Mouse (Mus musculus) left cerebral cortex, postnatal 14 days (tissue): Measurements from ENCODE around the gene Inafm2. TPM values are rescaled to one million over a fixed set of nuclear protein-coding genes. Genes with fewer than 3 reads are reported as not detected.

Source experiments
- DNase-seq, 2 experiments: peaks; one replicate each; pipeline ENCODE4 v3.0.0; 2021 to 2022; ENCODE audit warnings: low spot score in 2 of 2, mixed read lengths in 1 of 2
- intact Hi-C: fragments of 180-260 bp; cut with DNase I; formaldehyde crosslinking; loops from one replicate; pipeline ENCODE4 v1.15.1; 2025
- total RNA-seq, 2 experiments: library from RNA; stranded (reverse); gene quantifications; 2 replicates each; pipeline ENCODE4 v1.2.3; 2021

The Inafm2 gene
- total RNA-seq, 2 experiments from 2014 or later: 30.8 to 33.4 TPM

- intact Hi-C loops: loop anchor here (10.0 kb wide), 1 partner anchor 265 kb away; no protein-coding TSS in a partner anchor
- no peak for DNase-seq
These were observed 3.9 kb downstream of the Inafm2 start for GRCm38 (mm10) chr2:118749341-118749884.

- DNase-seq: no peak
- intact Hi-C loops: no loop called here
These were observed 4.9 kb downstream of the Inafm2 start for GRCm38 (mm10) chr2:118750476-118750875.

- intact Hi-C loops: no loop called here
- no peak for DNase-seq
These were observed 6.6 kb downstream of the Inafm2 start for GRCm38 (mm10) chr2:118751896-118752791.

DNA sequence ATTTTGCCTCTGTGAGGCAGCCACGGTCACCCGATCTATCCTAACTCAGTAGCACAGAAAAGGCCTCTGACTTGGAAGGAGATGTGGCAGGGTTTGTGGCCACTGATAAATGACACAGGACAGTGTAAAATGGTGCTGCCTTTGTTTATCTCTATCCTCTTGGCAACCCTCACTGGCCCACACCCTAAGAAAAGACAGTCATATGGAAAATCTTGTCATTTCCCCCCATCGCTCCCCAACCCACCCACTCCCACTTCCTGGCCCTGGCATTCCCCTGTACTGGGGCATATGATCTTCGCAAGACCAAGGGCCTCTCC is 7.2 kb downstream of the Inafm2 start:
- no peak for DNase-seq
- intact Hi-C loops: no loop called here

DNA sequence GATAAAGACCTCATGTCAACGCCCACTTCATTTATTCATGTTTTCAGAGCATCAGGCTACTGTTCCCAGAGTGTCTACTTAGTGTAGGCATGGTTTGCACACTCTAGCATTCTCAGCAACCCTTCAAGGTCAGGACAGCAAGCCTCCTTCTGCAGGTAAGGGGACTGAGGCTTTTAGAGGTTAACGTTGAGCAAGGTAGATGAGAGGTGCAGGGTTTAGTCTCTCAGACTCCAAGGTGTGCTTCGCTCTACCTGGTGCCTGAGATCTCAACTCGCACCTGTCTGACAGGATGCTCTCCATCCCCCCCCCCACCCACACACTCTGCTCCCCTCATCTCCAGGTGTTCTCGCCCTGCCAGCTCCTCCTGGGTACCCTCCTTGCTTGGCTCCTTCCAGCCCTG is 8.6 kb downstream of the Inafm2 start:
- intact Hi-C loops: no loop called here
- DNase-seq: no peak

DNA sequence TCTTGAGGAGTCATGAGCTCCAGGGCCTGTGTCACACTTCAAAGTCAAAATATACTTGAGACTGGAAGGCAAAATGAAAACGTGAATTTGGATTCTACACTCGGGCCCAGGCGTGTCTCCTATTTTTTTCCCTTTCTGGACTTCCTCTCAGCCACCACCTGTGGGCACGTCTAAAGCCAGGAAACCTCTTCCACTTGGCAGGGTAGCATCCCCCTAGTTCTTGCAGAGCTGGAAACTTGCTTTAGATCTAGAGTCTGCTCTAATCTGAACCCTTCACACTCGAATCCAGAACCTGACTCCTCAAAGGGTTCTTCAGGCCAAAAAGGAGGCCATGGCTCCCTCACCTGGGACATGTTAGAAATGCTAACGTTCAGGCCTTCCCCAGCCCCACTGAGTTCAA is 9.8 kb downstream of the Inafm2 start:
- DNase-seq: no peak
- intact Hi-C loops: no loop called here

DNA sequence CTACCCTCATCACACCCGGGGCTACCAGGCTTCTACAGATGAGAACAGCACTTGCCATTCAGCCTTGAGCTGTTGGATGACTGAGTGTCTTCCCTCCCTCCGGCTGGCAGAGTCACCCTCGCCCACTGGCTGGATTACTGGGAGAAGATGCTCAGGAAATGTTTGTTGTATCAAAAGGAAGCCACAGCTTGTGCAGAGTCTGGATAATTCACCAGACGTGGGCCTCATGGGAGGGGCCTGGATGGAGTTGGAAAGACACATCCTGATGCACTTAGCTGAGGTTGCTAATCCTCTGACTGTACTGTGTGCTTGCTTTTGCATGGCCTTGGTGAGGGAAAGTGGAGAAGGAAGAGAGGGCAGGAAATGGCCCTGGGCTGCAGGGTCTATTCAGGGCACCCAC is 10.5 kb downstream of the Inafm2 start:
- intact Hi-C loops: no loop called here

DNA sequence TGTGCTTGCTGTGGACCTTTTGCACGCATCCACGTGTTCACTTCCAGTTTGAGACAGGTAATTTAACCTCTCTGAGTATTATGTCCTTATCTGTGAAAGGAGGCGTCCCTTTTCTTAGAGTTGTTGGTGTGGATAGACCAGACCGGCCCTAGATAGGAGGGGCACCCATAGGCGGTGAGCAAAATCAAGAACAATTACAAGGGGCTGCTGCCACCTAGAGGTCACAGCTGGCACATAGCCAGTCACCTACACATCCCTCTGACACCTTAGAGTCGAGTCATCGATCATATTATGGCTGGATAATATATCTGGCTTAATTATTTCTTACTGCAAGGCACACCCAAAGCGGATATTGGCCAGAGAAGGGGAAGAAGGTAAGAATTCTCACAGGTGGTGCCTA is 14.3 kb downstream of the Inafm2 start:
- intact Hi-C loops: loop anchor here (5.0 kb wide), 1 partner anchor 122 kb away; no protein-coding TSS in a partner anchor
- DNase-seq: peak in 1 of 2 experiments; percentile 68

More for the DNA sequence above, 10.5 kb downstream of the Inafm2 start:
- no peak for DNase-seq

DNA sequence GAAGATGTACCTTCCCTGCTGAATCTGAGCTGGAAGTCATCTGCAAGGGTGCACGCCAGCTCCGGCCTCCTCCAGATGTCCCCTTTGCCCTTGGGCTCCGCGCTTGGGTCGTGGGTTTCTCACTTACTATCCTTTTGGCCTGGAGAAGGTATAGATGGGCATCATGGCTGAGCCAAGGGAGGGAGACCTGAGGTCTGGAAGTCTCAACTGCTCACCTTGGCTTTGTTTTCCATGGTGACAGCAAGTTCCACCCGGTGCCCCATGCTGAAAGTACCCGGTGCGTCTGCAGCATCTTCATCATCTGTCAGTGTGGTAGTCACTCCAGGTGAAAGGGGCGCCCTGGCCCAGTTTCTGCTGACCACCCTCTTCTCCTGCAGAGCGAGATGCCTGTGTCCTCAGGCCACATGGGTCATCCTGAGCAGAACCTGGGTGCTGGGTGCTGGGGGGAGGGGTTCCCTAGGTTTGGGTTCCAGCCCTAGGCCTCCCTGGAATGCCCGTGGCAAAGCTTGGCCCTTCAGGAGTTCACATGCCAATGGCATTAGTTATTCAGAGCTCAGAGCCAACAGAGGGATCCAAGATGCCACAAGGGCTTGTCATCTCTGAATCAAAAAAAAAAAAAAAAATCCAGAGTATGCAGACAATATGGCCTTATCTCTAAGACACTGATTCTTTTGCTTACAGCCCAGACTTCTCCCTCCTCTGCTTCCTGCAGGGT is 14.9 kb downstream of the Inafm2 start:
- no peak for DNase-seq
- intact Hi-C loops: loop anchor here (5.0 kb wide), 1 partner anchor 122 kb away; no protein-coding TSS in a partner anchor

DNA sequence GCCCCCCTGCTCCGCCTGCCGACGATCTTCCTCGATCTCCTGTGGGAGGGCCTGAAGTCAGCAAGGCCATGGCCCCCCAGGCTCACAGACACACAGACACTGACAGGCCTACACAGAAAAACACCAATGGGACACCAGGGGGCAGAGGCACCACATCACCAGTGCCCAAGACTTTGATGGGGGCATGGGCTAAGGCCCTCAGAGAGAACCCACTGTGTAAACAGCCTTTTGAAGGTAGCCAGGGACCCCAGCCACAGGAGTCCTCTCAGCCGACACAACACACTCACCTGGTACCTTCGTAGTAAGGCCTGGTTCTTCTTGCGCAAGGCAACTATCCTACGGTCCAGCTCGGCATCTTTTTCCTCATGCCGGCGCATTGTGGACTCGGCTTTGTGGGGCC is 15.8 kb downstream of the Inafm2 start:
- DNase-seq: no peak
- intact Hi-C loops: loop anchor here (5.0 kb wide), 1 partner anchor 121 kb away; no protein-coding TSS in a partner anchor

- intact Hi-C loops: loop anchor here (5.0 kb wide), 1 partner anchor 120 kb away; no protein-coding TSS in a partner anchor
These were observed 16.6 kb downstream of the Inafm2 start, which contains the start of gene Ccdc9b for GRCm38 (mm10) chr2:118761906-118762783. Ccdc9b (minus strand) TSS chr2:118762661.

DNA sequence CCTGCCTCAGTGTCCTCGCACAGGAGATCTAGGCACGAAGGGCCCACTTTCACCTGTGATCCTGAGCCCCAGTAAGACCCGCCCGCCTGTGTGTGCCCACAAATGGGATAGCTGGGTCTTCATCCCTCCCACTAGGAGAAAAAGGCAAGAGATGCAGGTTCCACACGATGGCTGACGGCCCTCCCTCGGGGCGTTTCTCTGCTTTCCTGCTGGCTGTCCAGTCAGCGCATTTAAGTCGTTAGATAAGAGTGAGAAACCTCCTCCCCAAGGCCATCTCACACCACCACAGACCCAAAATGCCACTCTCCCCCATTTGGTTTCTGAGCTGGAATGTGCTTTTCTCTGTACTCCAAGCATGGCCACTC is 17.2 kb downstream of the Inafm2 start:
- intact Hi-C loops: loop anchor here (5.0 kb wide), 1 partner anchor 120 kb away; no protein-coding TSS in a partner anchor

More at GRCm38 (mm10) chr2:118761906-118762783, 16.6 kb downstream of the Inafm2 start, which contains the start of gene Ccdc9b:
- peak; percentile 82 to 84 for DNase-seq

DNA sequence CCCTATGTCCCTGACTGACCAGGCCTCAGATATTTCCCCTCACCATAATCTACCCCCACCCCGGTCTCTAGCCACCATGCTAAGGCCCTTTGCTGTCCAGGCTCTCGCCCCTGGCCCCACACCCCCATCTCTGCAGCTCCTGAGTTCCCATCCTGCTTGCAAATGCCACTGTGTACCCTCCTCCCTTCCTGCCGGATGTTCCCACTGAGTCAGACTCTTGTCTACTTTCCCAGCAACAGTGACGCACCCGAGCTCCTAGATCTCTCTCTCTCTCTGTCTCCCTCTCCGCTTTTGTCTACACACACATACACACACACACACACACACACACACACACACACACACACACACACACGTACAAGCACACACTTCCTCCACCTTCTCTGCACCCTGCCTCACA is 17.9 kb downstream of the Inafm2 start:
- intact Hi-C loops: loop anchor here (5.0 kb wide), 1 partner anchor 119 kb away; no protein-coding TSS in a partner anchor
- peak; percentile 57 to 69 for DNase-seq

More for the DNA sequence above, 17.2 kb downstream of the Inafm2 start:
- no peak for DNase-seq

- intact Hi-C loops: loop anchor here (5.0 kb wide), 1 partner anchor 118 kb away; no protein-coding TSS in a partner anchor
- peak; percentile 65 to 69 for DNase-seq
These were observed 18.7 kb downstream of the Inafm2 start for GRCm38 (mm10) chr2:118764094-118764831.

DNA sequence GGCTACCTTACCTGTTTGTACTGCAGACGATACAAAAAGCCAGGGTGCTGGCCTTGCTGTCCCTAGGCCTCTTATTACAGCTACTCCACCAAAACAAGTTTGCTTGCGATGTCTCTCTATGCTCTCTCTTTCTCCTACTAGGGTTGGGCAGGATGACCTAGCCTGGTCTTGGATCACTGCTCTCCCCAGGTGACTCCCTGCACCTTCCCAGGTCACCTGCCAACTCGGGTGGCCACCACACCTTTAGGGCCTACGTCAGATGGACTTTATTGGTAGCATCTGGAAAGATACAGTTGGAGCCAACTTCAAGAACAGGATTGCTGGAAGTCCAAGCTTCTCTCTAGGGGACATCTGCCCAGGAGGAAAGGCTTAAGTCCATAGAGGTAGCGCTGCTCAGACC is 19.3 kb downstream of the Inafm2 start:
- intact Hi-C loops: loop anchor here (5.0 kb wide), 1 partner anchor 117 kb away; no protein-coding TSS in a partner anchor
- no peak for DNase-seq

- no peak for DNase-seq
- intact Hi-C loops: no loop called here
These were observed 20.8 kb downstream of the Inafm2 start for GRCm38 (mm10) chr2:118766041-118767033.
